Mouse (Mus musculus) B cell, adult 2 months (primary cell): ENCODE results near the gene Bricd5.

ENCODE experiments used
- DNase-seq, 2 experiments: peaks; one replicate each; pipeline ENCODE4 v3.0.0; 2022

Gene Bricd5

GRCm38 (mm10) chr17:24462932-24463331, 10.8 kb upstream of the Bricd5 start:
- no peak for DNase-seq

GRCm38 (mm10) chr17:24463374-24464133, 10.1 kb upstream of the Bricd5 start:
- peak; percentile 24 to 42 for DNase-seq

- DNase-seq: no peak
These were observed 4.9 kb upstream of the Bricd5 start for GRCm38 (mm10) chr17:24468636-24469246.

DNA sequence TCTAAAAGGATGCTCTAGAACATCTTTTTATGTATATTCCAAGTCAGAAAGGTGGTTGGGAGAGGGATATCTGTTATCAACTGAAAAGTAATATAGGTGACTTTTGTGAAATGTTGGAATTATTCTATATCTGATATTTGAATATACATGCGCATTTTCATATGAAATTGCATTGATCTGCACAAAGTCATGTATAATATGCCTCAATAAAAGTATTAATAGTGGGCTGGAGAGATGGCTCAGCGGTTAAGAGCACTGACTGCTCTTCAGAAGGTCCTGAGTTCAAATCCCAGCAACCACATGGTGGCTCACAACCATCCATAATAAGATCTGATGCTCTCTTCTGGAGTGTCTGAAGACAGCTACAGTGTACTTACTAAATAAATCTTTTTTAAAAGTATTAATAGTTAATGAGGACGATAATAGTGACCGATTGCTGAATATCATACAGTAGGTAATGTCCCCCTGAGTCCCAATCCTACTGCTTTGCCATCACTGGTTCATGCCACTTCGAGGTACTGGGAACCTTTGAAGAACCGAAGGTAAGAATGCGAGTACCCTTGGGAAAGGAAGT, 4.3 kb upstream of the Bricd5 start:
- DNase-seq: no peak

DNA sequence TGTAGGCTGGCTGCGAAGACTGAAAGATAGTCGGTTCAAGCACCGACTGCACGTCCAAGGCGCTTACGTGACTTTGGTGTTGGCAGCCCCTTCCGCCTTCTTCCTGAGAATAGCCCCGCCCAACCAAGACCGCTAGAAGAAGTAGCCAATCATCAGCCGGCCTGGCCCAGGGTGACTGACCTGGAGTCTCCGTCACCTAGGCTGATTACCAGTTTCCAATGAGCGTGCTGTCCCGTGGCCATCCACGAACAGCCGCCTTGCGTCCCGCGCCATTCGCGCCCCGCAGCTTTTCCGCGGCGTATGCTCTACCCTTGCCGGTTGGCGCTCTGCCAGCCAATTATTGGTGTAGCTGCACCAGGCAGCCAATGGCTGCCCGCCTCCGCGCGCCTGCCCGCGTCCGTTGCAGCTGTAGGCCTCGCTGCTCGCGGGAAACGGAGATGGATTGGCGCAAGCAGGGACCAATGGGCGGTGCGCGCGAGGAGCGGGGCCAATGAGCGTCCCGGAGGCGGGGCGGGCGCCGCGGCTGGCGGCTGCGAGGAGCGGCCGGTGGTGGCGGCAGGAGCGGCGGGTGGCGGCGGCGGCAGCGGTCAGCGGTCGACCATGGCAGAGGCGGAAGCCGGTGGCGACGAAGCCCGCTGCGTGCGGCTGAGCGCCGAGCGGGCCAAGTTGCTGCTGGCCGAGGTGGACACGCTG, 3.6 kb upstream of the Bricd5 start, which contains the start of the genes E4f1 and Pgp:
Gene E4f1, minus strand, starts transcription at position 404 of the 693 bp plus-strand sequence.
Gene Pgp, plus strand, starts transcription at position 483 of the 693 bp plus-strand sequence.
- DNase-seq: peak; percentile 95 to 96

- DNase-seq: no peak
These were observed 2.8 kb upstream of the Bricd5 start for GRCm38 (mm10) chr17:24470701-24471527.

DNA sequence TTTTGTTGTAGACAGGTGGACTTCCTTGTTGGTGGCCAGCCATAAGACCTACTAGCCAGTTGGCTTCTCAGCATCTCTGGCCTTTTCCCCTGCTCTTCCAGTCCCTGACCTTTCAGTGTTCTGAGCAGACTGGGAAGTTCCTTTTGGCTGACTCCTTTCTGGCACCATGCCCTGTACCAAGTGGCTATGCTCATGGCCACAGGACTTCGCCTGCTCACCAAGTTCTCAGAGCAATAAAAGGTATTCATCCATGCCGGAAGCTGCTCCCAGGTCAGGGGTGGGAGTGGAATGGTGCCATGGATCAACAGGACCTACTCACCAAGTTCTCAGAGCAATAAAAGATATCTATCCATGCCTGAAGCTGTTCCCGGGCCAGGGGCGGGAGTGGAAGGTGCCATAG, 1.2 kb upstream of the Bricd5 start:
- DNase-seq: no peak

GRCm38 (mm10) chr17:24474557-24474956, 873 bp downstream of the Bricd5 start:
- no peak for DNase-seq

DNA sequence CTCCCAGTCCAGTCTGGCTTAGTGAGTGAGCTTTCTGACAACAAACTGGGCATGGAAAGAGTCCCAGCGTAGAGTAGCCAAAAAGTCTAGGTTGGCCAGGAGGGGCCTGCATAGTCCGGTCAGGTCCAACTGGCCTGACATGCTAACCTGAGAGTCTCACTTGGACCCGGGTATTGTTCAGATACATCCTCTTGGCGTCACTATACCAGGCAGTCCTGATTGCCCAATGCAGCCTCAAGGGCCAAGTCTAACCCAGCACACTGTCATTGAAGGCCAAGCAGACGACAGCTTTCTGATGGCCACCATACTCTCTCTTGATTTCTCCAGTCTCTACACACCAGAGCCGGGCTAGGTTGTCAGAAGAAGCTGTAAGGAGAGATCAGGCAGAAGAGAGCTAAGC, 1.9 kb downstream of the Bricd5 start:
- no peak for DNase-seq

DNA sequence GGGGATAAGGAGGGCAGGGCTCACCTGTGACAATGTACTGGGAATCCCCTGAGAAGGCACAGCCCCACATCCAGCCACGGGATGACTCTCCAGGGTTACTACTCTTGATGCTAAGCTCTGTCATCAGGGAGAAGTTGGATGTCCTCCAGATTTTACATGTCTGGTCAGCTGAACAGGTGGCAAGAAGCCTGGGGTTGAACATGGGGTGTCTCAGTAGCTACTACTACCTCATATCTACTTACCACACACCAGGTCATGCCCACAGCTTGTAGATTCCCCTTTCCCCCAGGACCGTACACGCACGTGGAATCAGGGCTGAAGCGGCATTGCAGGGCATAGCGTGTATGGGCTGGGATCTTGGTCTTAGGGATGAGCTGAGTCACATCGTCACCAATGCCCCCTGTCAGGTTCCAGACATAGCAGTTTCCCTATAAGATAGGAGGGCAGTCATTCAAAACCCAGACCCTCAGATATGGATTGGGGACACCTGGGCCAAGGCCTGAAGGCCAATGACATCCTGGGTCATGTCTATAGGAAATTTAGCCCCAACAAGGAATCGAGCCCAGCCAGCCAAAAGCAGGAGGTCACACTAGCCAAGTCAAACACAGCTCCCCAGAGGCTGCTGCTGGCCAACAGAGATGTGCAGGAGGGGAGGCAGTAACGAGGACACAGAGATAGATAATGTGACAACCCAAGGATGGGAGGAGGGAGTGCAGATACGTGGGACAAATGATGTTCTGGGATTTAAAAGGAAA, 2.5 kb downstream of the Bricd5 start:
- DNase-seq: no peak

- no peak for DNase-seq
These were observed 3.6 kb downstream of the Bricd5 start for GRCm38 (mm10) chr17:24477053-24477984.

DNA sequence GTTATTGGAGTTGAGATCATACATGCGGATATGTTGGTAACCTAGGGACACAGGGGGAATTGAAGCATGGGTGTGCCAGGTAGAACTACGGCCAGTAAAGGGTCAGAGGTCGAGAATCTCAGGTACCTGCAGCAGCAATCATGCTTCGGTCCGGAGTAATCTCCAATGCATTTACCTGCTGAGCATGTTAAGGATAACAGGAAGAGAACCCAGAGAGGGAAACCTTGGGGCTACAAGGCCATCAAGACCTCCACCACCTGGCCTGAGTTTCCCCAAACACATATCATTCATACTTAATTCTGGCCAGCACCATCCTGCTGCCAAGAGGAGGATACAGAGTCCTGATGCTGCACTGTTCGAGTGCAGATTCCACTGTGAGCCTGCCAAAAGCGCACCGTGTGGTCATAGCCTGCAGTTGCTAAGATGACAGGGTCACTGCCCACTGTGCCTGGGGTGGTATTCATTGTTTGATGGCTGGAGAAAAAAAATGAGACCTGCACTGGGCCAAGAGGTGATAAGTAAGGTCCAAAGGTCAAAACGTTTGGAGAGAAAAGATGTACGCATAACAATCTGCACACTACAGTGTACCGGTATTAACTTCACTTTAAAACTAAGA, 4.4 kb downstream of the Bricd5 start:
- DNase-seq: no peak

DNA sequence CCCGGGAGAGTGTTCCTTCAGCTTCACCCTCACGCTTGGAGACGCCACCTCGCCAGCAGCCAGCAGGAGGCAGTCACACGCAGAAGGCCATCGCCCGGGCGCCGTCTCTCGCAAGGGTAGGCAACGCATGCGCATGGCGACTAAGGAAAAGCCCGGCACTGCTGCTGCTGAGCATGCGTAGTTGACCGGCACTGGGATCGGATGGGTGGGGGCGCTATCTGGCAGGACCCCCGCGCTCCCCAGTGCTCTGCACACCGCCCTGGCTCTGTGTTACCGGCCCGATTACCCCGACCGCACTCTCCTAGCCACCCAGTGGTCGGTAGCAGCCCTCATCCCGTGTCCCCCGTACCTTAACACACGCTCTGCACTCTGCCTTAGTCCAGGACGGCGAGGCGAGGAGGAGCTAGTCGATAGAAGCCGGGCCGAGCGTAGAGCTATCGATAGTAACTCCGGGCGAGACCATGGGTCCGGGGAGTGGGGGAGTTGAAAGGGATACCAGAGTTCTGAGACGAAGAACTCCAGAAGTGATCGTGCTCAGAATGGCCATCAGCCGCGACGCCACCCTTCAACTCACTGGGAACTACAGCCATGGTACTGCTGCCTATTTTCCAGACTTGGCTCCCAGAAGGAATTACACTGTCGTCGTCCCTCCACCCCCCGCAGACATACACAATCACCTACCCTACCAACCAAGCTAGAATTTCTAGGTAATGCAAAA, 5.1 kb downstream of the Bricd5 start, which contains the start of gene Mlst8:
Gene Mlst8, minus strand, starts transcription at position 416 of the 718 bp plus-strand sequence.
- peak; percentile 95 to 97 for DNase-seq

DNA sequence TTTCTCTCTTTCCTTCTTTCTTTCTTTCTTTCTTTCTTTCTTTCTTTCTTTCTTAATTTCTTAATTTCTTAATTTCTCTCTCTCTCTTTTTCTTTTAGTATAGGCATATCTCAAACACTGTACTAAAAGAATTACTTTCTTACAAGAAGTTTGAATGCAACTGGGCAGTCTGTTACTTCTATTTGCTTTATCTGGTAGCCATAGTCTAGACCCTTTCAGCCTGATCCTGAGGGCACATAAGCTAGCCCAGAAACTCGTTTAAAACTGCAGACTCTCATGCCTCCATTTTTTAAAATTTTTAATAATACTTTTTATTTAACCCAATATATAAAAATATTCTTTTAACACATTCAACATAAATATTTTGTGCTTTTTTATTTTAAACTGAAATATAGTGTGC, 5.7 kb downstream of the Bricd5 start:
- no peak for DNase-seq

DNA sequence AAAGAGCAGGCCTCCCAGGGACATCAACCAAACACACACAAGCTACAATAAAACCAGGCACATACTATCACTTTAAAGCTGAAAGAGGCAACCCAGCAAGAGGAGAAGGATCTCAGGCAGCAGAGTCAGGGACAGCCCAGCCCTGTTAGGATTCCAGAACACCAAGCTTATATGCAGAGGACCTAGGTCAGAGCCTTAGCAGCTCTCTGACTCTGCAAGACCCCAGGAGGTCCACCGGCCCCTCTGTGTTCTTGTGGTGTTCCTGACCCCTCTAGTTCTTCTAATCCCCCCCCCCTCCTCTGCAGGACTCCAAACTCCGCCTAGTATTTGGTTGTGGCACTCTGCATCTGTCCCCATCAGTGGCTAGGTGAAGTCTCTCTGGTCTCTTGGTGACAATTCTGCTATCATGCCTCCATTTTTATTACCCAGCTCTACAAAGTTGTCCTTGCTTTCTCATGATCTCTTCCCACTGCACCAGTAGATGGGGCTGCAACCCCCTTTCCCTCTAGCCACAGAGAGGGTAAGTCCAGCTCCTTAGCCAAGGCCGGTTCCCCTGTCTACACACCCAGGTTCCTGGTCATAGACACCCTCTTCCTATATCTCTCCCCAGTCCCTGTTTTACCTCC, 6.6 kb downstream of the Bricd5 start:
- DNase-seq: no peak

DNA sequence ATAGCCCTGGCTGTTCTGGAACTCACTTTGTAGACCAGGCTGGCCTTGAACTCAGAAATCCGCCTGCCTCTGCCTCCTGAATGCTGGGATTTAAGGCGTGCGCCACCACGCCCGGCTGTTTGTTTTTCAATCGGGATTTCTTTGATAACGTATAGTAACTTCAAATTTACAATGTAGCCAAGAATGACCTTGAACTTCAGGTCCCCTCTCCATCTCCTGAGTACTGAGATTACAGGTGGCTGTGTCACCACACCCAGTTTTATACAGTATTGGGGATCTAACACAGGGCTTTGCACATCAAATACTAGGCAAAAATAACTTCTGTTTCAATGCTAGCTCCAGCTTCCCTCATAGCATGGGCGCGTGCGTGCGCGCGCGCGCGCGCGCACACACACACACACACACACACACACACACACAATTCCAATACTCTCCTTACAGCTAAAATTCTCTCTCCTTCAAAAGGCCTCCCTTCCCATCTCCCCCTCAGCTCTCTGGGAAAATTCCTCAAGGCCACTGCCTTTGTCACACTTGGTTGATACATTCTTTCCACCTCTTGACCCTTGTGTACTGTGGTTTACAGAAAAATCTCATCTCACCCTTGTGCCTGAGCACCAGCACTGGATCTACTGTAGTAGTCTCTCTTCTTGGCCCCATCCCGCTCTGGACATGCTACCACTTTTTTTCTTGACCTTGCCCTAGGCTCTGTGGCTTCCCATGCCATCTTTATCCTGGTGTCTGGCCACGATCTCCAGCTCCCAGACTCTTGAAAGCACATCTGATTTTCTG, 7.5 kb downstream of the Bricd5 start:
- no peak for DNase-seq

DNA sequence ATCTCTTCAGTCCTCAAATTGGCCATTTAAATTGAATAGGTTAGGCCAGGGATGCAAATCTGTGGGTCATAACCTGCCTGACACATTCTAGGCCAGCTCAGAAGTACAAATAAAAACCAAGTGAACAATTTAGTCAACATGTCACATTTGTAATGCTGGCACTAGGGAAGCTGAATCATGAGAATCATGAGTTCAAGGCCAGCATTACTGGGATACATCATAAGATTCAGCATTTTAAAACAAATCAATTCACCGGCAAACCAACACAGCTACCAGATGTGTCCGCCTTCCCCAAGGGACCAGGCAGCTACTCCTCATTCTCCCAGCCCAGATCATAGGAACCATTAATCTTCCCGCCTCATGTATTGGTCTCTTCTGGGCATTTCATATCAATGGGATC, 9.8 kb downstream of the Bricd5 start:
- no peak for DNase-seq
